30 mouse cellular contexts compared by ENCODE assay signal in genomic region chr5:5501583-5501982, GRCm38 (mm10). TPM values are rescaled to one million over a fixed set of nuclear protein-coding genes. Genes with fewer than 3 reads are reported as not detected.
A peak's percentile ranks its signal among the peaks of the same experiment; 100 is the strongest.
DNase-seq lines count a peak whose midpoint lies in the region; ATAC-seq lines count a peak whose summit lies in the region.
"Had no signal": no experiment of that assay in that cellular context is flagged by ENCODE, and none has a peak within 500 bp of the region (broad histone marks: within the 10 kb centered on the region; RNA-seq: fewer than 3 reads in every experiment).

No protein-coding gene starts in this region.

- no peak overlapping the region for H3K4me3 ChIP-seq in hindbrain, embryonic 16.5 days (ENCODE audit: low read length)
- H3K4me3 ChIP-seq: embryonic facial prominence, embryonic 15.5 days; heart, embryonic 15.5 days; kidney, embryonic 15.5 days; limb, embryonic 13.5 days; lung, embryonic 15.5 days; megakaryocyte, embryonic 14.5 days; midbrain, embryonic 13.5 days; neural tube, embryonic 12.5 days had no signal

- DNase-seq in adrenal gland, adult 2 months: peak; percentile 23
- DNase-seq in adrenal gland, postnatal 4 days (ENCODE audit: low spot score in 2 of 2): no peak
- DNase-seq in heart, adult 9 months (ENCODE audit: low spot score in 2 of 2): peak; percentile 25 to 52
- DNase-seq in heart, postnatal 25 days (ENCODE audit: low spot score): no peak
- DNase-seq in 3T3-L1 (ENCODE audit: low read depth, low spot score): peak; percentile 75
- no peak for DNase-seq in gastrocnemius, adult 8-10 months (ENCODE audit: low spot score in 2 of 2)
- DNase-seq: adrenal gland, adult 8-10 months; cerebellum, adult 9-10 months; gastrocnemius, postnatal 25 days; kidney, adult 11 months; kidney, postnatal 36 days; retina, postnatal 1 day; right cerebral cortex, postnatal 25 days; spleen, adult 18-20 months; thymus, postnatal 25 days had no signal

- ATAC-seq in common myeloid progenitor, adult 5-6 weeks (replicated peaks; ENCODE audit: low read depth, poor library complexity, severe bottlenecking): peak; percentile 62
- ATAC-seq in hindbrain, embryonic 16.5 days: no peak
- ATAC-seq: CD4-positive, CD25-positive, alpha-beta regulatory T cell, adult 4 months; midbrain, embryonic 13.5 days; Patski had no signal

- H3K27me3 ChIP-seq in hindbrain, embryonic 16.5 days (replicated peaks; ENCODE audit: control insufficient read depth, insufficient read depth, low read length): no peaks in the 10 kb centered on the region
- H3K27me3 ChIP-seq: embryonic facial prominence, embryonic 15.5 days; heart, embryonic 15.5 days; kidney, embryonic 15.5 days; limb, embryonic 13.5 days; lung, embryonic 15.5 days; megakaryocyte, embryonic 14.5 days; midbrain, embryonic 13.5 days; neural tube, embryonic 12.5 days; Patski had no signal

- no peaks in the 10 kb centered on the region for H3K36me3 ChIP-seq in hindbrain, embryonic 16.5 days (ENCODE audit: control insufficient read depth, insufficient read depth, low read length)
- H3K36me3 ChIP-seq: lung, embryonic 15.5 days; neural tube, embryonic 12.5 days had no signal

- H3K4me1 ChIP-seq in hindbrain, embryonic 16.5 days (ENCODE audit: control insufficient read depth, insufficient read depth, low read depth, low read length): no peaks in the 10 kb centered on the region
- H3K4me1 ChIP-seq: embryonic facial prominence, embryonic 15.5 days; heart, embryonic 15.5 days; kidney, embryonic 15.5 days; limb, embryonic 13.5 days; lung, embryonic 15.5 days; megakaryocyte, embryonic 14.5 days; midbrain, embryonic 13.5 days; neural tube, embryonic 12.5 days had no signal

- WGBS in hindbrain, embryonic 16.5 days: 75% methylated on average over 2 of the region's 2 CpGs

- intact Hi-C loops in heart, postnatal 25 days (cut with DNase I): no loop called here

- H3K4me2 ChIP-seq in hindbrain, embryonic 16.5 days (ENCODE audit: low read length): no peak overlapping the region
- H3K4me2 ChIP-seq: embryonic facial prominence, embryonic 15.5 days; heart, embryonic 15.5 days; kidney, embryonic 15.5 days; limb, embryonic 13.5 days; lung, embryonic 15.5 days; midbrain, embryonic 13.5 days; neural tube, embryonic 12.5 days had no signal

- no peak overlapping the region for H3K9ac ChIP-seq in hindbrain, embryonic 16.5 days (ENCODE audit: low read depth, low read length)
- H3K9ac ChIP-seq: embryonic facial prominence, embryonic 15.5 days; heart, embryonic 15.5 days; kidney, embryonic 15.5 days; limb, embryonic 13.5 days; liver, embryonic 14.5 days; lung, embryonic 15.5 days; midbrain, embryonic 13.5 days; neural tube, embryonic 12.5 days had no signal

- no peak overlapping the region for H3K27ac ChIP-seq in hindbrain, embryonic 16.5 days (ENCODE audit: low read depth, low read length)
- H3K27ac ChIP-seq: embryonic facial prominence, embryonic 15.5 days; heart, embryonic 15.5 days; kidney, embryonic 15.5 days; limb, embryonic 13.5 days; liver, embryonic 14.5 days; lung, embryonic 15.5 days; midbrain, embryonic 13.5 days; neural tube, embryonic 12.5 days had no signal

- H3K9me3 ChIP-seq in hindbrain, embryonic 16.5 days (ENCODE audit: control insufficient read depth, low read length): no peaks in the 10 kb centered on the region
- H3K9me3 ChIP-seq: embryonic facial prominence, embryonic 15.5 days; heart, embryonic 15.5 days; kidney, embryonic 15.5 days; limb, embryonic 13.5 days; lung, embryonic 15.5 days; megakaryocyte, embryonic 14.5 days; midbrain, embryonic 13.5 days; neural tube, embryonic 12.5 days had no signal

RNA-seq across cellular contexts. Expression of gene Cldn12, which starts 13.2 kb away (rescaled TPM):
- total RNA-seq in adrenal gland, adult 2 months (2021): 10 to 100 TPM; 18.2 to 23.7 TPM
- 10.7 and 13.8 TPM in 2 replicates for polyA plus RNA-seq in adrenal gland, adult 2 months (2012; rRNA removed)
- 10 to 100 TPM; 21.3 to 23.6 TPM for total RNA-seq in adrenal gland, postnatal 4 days (2021)
- 10 to 100 TPM; 18.9 to 23.9 TPM for total RNA-seq in heart, postnatal 25 days (2021)
- 1.3 and 6.9 TPM in 2 replicates for total RNA-seq in common myeloid progenitor, adult 5-6 weeks (2017)
- 10 to 100 TPM; 12.1 to 15.5 (median 14.1) TPM for total RNA-seq in gastrocnemius, adult 8-10 months (2022)
- 16.4 and 19.6 TPM in 2 replicates for polyA plus RNA-seq in hindbrain, embryonic 16.5 days (2015; fragmentation: Nextera tagmentation; extraction: Ambion mirVana)

RNA-seq across cellular contexts. Expression of gene 1700015F17Rik, which starts 22.6 kb away (rescaled TPM):
- total RNA-seq in adrenal gland, adult 2 months (2021): not detected
- not detected in 2 replicates for polyA plus RNA-seq in adrenal gland, adult 2 months (2012; rRNA removed)
- total RNA-seq in adrenal gland, postnatal 4 days (2021): not detected
- total RNA-seq in heart, postnatal 25 days (2021): not detected
- not detected in 2 replicates for total RNA-seq in common myeloid progenitor, adult 5-6 weeks (2017)
- total RNA-seq in gastrocnemius, adult 8-10 months (2022): not detected
- polyA plus RNA-seq in hindbrain, embryonic 16.5 days (2015; fragmentation: Nextera tagmentation; extraction: Ambion mirVana): not detected in 2 replicates
- total RNA-seq: gastrocnemius, postnatal 25 days; heart, adult 8-10 months; hematopoietic stem cell, adult 5-6 weeks had no signal
- polyA plus RNA-seq: CD4-positive, CD25-positive, alpha-beta regulatory T cell, adult 4 months; embryonic facial prominence, embryonic 15.5 days; heart, embryonic 15.5 days; kidney, embryonic 15.5 days; limb, embryonic 13.5 days; liver, embryonic 14.5 days; lung, embryonic 15.5 days; midbrain, embryonic 13.5 days; neural tube, embryonic 12.5 days; Patski had no signal

RNA-seq across cellular contexts. Expression of gene Gtpbp10, which starts 57.8 kb away (rescaled TPM):
- total RNA-seq in adrenal gland, adult 2 months (2021): 10 to 100 TPM; 11.1 to 13.4 TPM
- polyA plus RNA-seq in adrenal gland, adult 2 months (2012; rRNA removed): 0.33 and 0.94 TPM in 2 replicates
- 10 to 100 TPM; 22.8 to 23.8 TPM for total RNA-seq in adrenal gland, postnatal 4 days (2021)
- total RNA-seq in heart, postnatal 25 days (2021): 10 to 100 TPM in 1 of 2 experiments, 1 to 10 TPM in 1; 9.4 to 10.5 TPM
- total RNA-seq in common myeloid progenitor, adult 5-6 weeks (2017): 36.4 and 38.1 TPM in 2 replicates
- 10 to 100 TPM in 1 of 4 experiments, 1 to 10 TPM in 3; 6.7 to 10.0 (median 7.6) TPM for total RNA-seq in gastrocnemius, adult 8-10 months (2022)
- 16.1 and 16.5 TPM in 2 replicates for polyA plus RNA-seq in hindbrain, embryonic 16.5 days (2015; fragmentation: Nextera tagmentation; extraction: Ambion mirVana)

Comparison
In these comparisons a context has a peak if more than half of its experiments do, and no peak if none do; other contexts are left out.
1. DNase-seq: peak in adrenal gland, adult 2 months (single experiment), heart, adult 9 months (2 of 2) and 3T3-L1 (single experiment); none in adrenal gland, postnatal 4 days (0 of 2), heart, postnatal 25 days (single experiment) and gastrocnemius, adult 8-10 months (0 of 2).